Mouse (Mus musculus) T-helper 1 cell (primary cell): ENCODE results near the gene Asb6.

Experiments
- in situ Hi-C: fragments of 300-600 bp; cut with MboI, MseI; formaldehyde crosslinking; loops from one replicate; pipeline ENCODE4 v1.15.1; 2025; ENCODE audit warnings: high pct_unique_total_duplicates

The Asb6 gene

GRCm38 (mm10) chr2:30834373-30835022, 4.4 kb upstream of the Asb6 start, which contains the start of gene Prrx2:
TSS of gene Prrx2 (plus strand) at chr2:30834972.
- in situ Hi-C loops: no loop called here

GRCm38 (mm10) chr2:30833644-30834043, 3.5 kb upstream of the Asb6 start:
- in situ Hi-C loops: no loop called here

- in situ Hi-C loops: loop anchor here (10.0 kb wide), 1 partner anchor 895 kb away; the partner anchor contains the start of gene Gle1
These were observed 818 bp downstream of the Asb6 start for GRCm38 (mm10) chr2:30829315-30829714.

GRCm38 (mm10) chr2:30827749-30828475, 2.2 kb downstream of the Asb6 start:
- in situ Hi-C loops: loop anchor here (10.0 kb wide), 1 partner anchor 893 kb away; the partner anchor contains the start of gene Gle1

GRCm38 (mm10) chr2:30826825-30827748, 3.0 kb downstream of the Asb6 start:
- in situ Hi-C loops: loop anchor here (10.0 kb wide), 1 partner anchor 892 kb away; the partner anchor contains the start of gene Gle1

- in situ Hi-C loops: loop anchor here (10.0 to 25.0 kb wide), 2 partner anchors 889 to 1186 kb away; partner anchors contain the start of gene Gle1
These were observed 6.6 kb downstream of the Asb6 start for GRCm38 (mm10) chr2:30823385-30824153.

- in situ Hi-C loops: loop anchor here (10.0 to 25.0 kb wide), 2 partner anchors 888 to 1185 kb away; partner anchors contain the start of gene Gle1
These were observed 7.7 kb downstream of the Asb6 start for GRCm38 (mm10) chr2:30822460-30822859.

GRCm38 (mm10) chr2:30821073-30821472, 9.1 kb downstream of the Asb6 start:
- in situ Hi-C loops: loop anchor here (10.0 to 25.0 kb wide), 2 partner anchors 886 to 1184 kb away; partner anchors contain the start of gene Gle1

GRCm38 (mm10) chr2:30819873-30820272, 10.3 kb downstream of the Asb6 start:
- in situ Hi-C loops: loop anchor here (10.0 to 25.0 kb wide), 2 partner anchors 885 to 1183 kb away; partner anchors contain the start of gene Gle1

GRCm38 (mm10) chr2:30816383-30816782, 13.8 kb downstream of the Asb6 start:
- in situ Hi-C loops: loop anchor here (25.0 kb wide), 1 partner anchor 1179 kb away; no protein-coding TSS in a partner anchor

GRCm38 (mm10) chr2:30810573-30810972, 19.6 kb downstream of the Asb6 start:
- in situ Hi-C loops: loop anchor here (25.0 kb wide), 1 partner anchor 1173 kb away; no protein-coding TSS in a partner anchor

- in situ Hi-C loops: loop anchor here (25.0 kb wide), 1 partner anchor 1172 kb away; no protein-coding TSS in a partner anchor
These were observed 20.6 kb downstream of the Asb6 start for GRCm38 (mm10) chr2:30809503-30809902.

- in situ Hi-C loops: loop anchor here (25.0 kb wide), 1 partner anchor 1171 kb away; no protein-coding TSS in a partner anchor
These were observed 21.9 kb downstream of the Asb6 start for GRCm38 (mm10) chr2:30808296-30808655.

- in situ Hi-C loops: loop anchor here (25.0 kb wide), 1 partner anchor 1170 kb away; no protein-coding TSS in a partner anchor
These were observed 22.4 kb downstream of the Asb6 start, which contains the start of gene Ntmt1 for GRCm38 (mm10) chr2:30807648-30808295. TSS of gene Ntmt1 (plus strand) at chr2:30807826.

GRCm38 (mm10) chr2:30807147-30807647, 22.9 kb downstream of the Asb6 start:
- in situ Hi-C loops: loop anchor here (25.0 kb wide), 1 partner anchor 1170 kb away; no protein-coding TSS in a partner anchor

GRCm38 (mm10) chr2:30805983-30806382, 24.1 kb downstream of the Asb6 start:
- in situ Hi-C loops: loop anchor here (25.0 kb wide), 1 partner anchor 1169 kb away; no protein-coding TSS in a partner anchor

- in situ Hi-C loops: loop anchor here (25.0 kb wide), 1 partner anchor 1166 kb away; no protein-coding TSS in a partner anchor
These were observed 26.5 kb downstream of the Asb6 start, which contains the start of gene 1700001O22Rik for GRCm38 (mm10) chr2:30803604-30804003. TSS of gene 1700001O22Rik (minus strand) at chr2:30803661.

- in situ Hi-C loops: loop anchor here (25.0 kb wide), 1 partner anchor 1164 kb away; no protein-coding TSS in a partner anchor
These were observed 28.9 kb downstream of the Asb6 start for GRCm38 (mm10) chr2:30801067-30801852.
